Mouse (Mus musculus) kidney, postnatal 4 days (tissue): ENCODE data around the gene Ppfia3.
A peak's percentile ranks its signal among the peaks of the same experiment; 100 is the strongest.
"Not testable (repeated sequence)": the region's sequence is repeated elsewhere in the genome, so short reads cannot be mapped to it uniquely, and the experiment has no call there.

ENCODE experiments used
- DNase-seq, 2 experiments: peaks; one replicate each; pipeline ENCODE4 v3.0.0; 2021; ENCODE audit warnings: mixed read lengths in 2 of 2

Ppfia3 gene

DNA sequence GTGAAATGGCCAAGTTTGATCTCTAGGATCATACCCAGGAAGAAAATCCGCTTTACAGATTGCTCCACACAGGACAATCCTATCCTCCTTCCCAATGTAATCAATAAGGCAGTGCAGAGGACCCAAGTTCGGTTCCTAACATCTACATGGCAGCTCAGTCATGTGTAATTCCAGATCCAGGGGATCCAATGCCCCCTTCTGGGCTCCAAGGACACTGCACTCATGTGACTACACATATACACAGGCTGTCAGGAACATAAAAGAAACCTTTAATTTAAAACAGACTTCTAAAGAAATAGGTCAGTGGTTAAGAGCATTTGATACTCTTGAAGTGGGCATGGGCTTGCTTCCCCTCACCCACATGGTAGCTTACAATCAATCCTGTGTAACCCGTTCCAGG is 19.3 kb upstream of the Ppfia3 start:
- no peak for DNase-seq

DNA sequence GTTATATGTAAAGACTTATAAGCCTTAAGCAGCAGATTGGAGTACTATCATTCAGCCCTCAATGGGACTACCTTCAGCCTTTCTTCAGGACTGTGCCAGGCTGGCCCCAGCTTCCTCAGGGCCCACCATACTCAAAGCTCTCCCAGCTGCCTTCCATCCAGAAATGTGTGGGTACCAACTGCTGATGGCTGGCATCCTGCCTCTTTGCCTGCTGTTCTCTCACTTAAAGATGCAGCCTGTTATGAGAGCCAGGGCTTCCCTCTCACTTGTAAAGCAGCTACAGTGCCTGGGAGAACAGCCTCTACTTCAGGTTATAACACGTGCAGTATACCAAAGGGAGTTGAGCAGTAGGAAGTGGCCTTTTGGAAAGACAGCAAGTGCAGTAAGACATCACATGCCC is 9.2 kb upstream of the Ppfia3 start:
- no peak for DNase-seq

- DNase-seq, result no peak
Measured at GRCm38 (mm10) chr7:45374620-45375019, 7.8 kb upstream of the Ppfia3 start.

DNA sequence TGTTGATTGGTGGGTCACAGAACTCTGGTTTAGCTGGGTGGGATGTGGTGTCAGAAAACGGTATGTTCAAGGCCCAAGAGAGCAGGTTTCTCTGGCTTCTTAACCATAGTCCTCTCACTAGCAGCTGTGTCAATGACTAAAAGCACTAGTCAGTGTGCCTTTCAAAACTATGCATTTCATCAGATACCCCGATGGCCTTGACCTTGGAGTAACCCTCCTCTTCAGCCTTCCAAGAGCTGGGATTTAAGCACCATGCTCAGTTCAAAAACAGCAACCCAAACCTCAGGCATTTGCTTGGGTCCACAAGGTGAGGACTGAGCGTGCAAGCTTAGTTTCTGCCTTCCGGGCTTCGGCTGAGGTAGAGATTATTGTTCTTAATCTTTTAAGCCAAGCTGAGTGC is 5.6 kb upstream of the Ppfia3 start:
- no peak for DNase-seq

GRCm38 (mm10) chr7:45370475-45371311 is 3.9 kb upstream of the Ppfia3 start, which contains the start of gene Lin7b:
Gene Lin7b (minus strand): TSS chr7:45370583.
- peak; percentile 94 to 95 for DNase-seq

DNA sequence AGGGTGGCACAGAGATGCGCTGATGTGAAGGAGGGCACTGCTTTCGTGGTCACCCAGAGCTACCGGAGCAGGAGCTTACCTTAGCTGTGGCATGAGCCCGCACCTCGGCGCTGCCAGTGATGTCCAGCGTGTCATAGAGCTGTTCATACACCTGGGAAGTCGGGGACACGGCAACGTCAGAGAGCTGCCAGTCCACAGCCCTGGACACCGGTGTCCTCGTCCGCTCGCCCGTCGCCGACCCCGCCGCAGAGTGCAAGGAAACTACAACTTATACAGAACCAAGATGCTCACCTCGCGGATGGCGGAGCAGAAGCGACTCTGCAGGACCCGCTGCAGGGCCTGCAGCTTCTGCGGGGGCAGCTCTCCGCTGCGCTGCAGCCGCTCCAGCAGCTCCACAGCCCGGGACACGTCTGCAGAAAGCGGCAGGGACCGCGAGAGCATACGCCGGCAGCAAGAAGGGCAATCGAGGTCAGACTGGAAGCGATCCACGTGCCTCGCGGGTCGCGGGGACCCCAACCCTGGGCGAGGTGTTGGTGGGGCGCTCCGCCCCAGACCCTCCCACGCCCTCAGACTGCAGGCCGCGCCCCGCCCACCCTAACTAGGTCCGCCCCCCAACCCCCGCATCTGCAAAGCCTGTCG is 3.1 kb upstream of the Ppfia3 start:
- DNase-seq, result no peak

GRCm38 (mm10) chr7:45369022-45369745 is 2.4 kb upstream of the Ppfia3 start:
- DNase-seq, result no peak

DNA sequence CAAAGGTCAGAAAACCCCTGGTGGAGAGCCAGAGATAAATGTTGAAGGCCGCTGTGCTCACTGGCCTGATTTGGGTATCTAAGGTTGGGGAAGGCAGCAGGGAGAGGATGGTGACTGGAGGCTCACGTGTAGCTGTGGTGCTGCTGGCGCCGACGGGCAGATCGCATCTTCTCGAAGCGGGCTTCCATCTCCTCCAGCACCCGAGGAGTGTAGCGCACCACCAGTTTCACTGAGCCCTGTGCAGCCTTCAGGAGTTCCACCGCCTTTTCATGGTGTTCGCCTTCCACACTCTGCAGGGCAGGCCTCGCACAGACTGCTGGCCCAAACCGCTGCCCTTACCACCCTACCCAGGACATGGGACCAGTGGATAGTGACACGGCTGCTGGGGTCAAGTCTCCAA is 1.4 kb upstream of the Ppfia3 start:
- DNase-seq, result no peak

- peak; percentile 97 to 98 for DNase-seq
Measured at GRCm38 (mm10) chr7:45367020-45367880, 431 bp upstream of the Ppfia3 start.

GRCm38 (mm10) chr7:45365742-45366651 is 822 bp downstream of the Ppfia3 start:
- peak; percentile 78 to 82 for DNase-seq

DNA sequence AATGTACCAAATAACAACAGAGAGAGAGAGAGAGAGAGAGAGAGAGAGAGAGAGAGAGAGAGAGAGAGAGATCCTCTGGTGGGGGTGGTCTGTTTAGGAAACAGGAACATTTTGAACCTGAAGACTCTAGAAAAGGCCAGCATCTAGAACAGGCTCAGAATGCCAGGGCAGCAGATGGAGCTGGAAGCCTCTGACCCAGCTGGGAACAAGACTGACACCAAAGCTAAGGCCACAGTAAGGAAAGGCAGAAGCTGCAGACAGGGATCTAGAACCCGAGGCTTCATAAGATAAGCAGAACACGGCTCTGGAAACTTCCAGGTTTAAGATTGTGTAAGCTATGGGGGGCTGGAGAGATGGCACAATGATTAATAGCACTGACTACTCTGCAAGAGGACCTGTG is 2.8 kb downstream of the Ppfia3 start:
- DNase-seq, result no peak

GRCm38 (mm10) chr7:45362801-45363200 is 4.0 kb downstream of the Ppfia3 start:
- DNase-seq, result peak; percentile 61 to 71

DNA sequence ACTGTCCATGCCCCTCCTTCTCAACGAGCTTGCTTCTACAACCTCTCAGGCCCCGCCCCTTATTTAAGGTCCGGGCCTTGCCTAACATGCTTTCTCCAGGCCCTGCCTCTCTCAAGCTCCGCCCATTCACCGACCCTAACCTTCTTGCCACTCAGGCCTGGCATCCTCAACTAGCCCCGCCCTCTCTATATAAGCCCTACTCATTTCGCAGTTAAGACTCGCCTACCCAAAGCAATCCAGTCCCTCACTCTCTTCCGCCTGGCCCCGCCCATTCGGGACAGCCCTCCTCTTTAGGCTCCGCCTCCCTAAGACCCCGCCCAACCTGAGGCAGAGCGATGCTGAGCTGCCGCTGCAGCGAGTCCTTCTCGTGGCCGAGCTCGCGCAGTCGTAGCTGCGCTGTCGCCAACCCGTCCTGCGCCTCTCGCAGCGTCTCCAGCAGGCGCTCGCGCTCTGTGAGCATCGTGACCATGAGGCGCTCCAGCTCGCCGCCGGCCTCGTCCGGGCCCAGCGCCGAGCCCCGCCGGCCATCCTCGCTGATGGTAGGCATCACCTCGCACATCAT is 5.5 kb downstream of the Ppfia3 start:
- DNase-seq, result peak; percentile 86 to 91

DNA sequence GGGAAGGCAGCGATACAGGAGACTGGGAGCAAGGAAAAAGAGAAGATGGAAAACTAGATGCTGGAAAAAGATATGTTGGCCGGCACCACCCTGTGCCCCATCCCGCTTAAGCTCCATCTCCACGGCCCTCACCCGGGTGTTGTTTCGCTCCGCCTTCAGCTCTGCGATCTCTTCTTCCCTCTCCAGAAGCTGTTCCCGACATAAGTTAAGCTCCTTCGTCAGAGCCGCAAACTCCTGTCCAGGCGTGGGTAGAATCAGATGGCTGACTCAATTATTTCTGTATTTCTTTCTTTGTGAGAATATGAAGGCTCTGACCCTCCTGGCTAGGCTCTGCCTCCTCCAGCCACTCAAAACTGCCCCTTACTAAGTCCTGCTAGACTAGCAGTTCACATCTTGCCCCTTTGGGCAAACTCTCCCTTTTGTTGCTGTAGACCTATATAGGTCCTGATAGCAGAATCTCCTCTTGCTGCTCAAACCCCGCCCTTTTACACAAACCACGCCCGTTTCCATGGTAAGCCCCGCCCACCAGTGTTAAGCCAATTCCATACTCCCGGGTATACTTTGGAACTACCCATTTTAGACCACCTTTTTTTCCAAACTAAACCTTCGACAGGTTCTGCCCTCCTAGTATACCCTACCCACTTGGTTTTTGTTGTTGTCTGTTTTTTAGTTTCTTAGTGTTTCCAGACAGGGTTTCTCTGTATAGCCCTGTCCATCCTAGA is 6.3 kb downstream of the Ppfia3 start:
- no peak for DNase-seq

DNA sequence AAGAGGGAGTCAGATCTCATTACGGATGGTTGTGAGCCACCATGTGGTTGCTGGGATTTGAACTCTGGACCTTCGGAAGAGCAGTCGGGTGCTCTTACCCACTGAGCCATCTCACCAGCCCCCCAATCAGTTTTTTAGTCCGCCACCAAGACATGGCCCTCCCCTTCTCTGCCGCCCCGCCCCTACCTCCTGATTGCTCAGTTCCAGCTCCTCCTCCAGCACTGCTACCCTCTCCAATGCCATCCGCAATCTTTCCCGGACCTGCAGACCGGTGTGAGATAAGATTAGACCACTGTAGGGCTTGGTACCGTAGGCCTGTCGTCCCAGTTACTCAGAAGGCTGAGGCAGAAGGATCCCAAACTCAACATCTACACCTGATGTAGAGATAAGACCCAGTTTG is 7.7 kb downstream of the Ppfia3 start:
- DNase-seq, result not testable (repeated sequence)

GRCm38 (mm10) chr7:45356087-45356486 is 10.7 kb downstream of the Ppfia3 start:
- DNase-seq, result peak in 1 of 2 experiments; percentile 64

GRCm38 (mm10) chr7:45355318-45356020 is 11.3 kb downstream of the Ppfia3 start:
- no peak for DNase-seq

- no peak for DNase-seq
Measured at GRCm38 (mm10) chr7:45353041-45353440, 13.8 kb downstream of the Ppfia3 start.

DNA sequence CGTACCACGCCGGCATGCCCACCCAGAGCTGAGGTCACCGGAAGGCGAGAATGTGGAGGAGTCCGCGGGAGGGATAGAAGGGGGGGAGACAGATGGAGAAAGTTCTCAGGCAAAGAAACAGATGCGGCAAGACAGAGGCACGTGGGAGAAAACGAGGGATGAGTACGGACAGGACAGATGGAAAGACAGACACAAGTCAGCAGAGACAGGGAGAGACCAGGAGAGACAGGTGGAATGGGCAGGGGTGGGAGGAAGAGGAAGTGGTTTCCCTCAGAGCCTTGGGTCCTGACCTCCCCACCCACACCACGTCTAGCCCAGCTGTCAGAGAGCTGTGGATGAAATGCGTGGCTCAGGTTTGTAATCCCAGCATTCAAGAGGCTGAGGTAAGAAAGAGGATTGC is 19.9 kb downstream of the Ppfia3 start:
- no peak for DNase-seq

DNA sequence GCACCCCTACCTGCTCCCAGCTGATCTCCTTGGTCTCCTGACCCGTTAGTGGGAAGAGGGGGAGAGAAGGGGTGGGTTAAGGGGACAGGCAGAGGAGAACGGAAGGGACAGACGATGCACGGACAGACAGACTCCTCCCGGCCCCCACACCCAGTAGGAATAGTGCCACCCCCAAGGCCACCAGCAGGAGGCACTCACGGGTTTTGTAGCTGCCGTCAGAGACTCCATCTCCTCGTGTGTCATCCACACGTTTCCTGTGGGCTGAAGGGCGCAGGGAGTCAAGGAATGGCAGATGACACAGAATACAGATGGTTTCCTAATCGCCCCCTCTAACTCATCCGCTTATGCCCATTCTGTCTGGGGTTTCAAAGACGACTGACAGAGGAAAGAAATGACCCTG is 23.3 kb downstream of the Ppfia3 start:
- DNase-seq, result peak; percentile 33 to 35
